Mouse (Mus musculus) liver, postnatal 0 days (tissue): ENCODE measurements around the gene Bcl2l13. TPM values are rescaled to one million over a fixed set of nuclear protein-coding genes. Genes with fewer than 3 reads are reported as not detected.

Experiments
- ATAC-seq: fragments of 200-750 bp; cut with Nextera tagmentation; 2 replicates; pipeline ENCODE4 v1.8.0; 2017; ENCODE audit warnings: mild to moderate bottlenecking, moderate library complexity
- DNase-seq: peaks from one replicate; pipeline ENCODE4 v3.0.0-alpha.2; 2016
- H3K27ac ChIP-seq: fragments of 300-500 bp; sonication (generic); 2 replicates; pipeline ENCODE4 v1.5.1; 2014; ENCODE audit warnings: antibody characterized with exemption, moderate library complexity, mild to moderate bottlenecking, low read depth
- H3K27me3 ChIP-seq: fragments of 300-500 bp; sonication (generic); 2 replicates; pipeline ENCODE4 v1.6.1; 2014; ENCODE audit warnings: low read length, control low read depth, mixed read lengths; ENCODE audit not compliant: insufficient read depth
- H3K36me3 ChIP-seq: fragments of 300-500 bp; sonication (generic); replicated peaks from 2 replicates; pipeline ENCODE4 v1.6.1; 2014; ENCODE audit warnings: mild to moderate bottlenecking, control low read depth, low read length, moderate library complexity, mixed read lengths; ENCODE audit not compliant: insufficient read depth
- H3K4me1 ChIP-seq: fragments of 300-500 bp; sonication (generic); 2 replicates; pipeline ENCODE4 v1.6.1; 2014; ENCODE audit warnings: antibody characterized with exemption, mild to moderate bottlenecking, control low read depth; ENCODE audit not compliant: insufficient read depth
- H3K4me2 ChIP-seq: fragments of 300-500 bp; sonication (generic); 2 replicates; pipeline ENCODE4 v1.6.1; 2014; ENCODE audit warnings: low read depth, mild to moderate bottlenecking, low read length, moderate library complexity, mixed read lengths
- H3K4me3 ChIP-seq: fragments of 300-500 bp; sonication (generic); 2 replicates; pipeline ENCODE4 v1.5.1; 2014; ENCODE audit warnings: low read depth, low read length
- H3K9ac ChIP-seq: fragments of 300-500 bp; sonication (generic); replicated peaks from 2 replicates; pipeline ENCODE4 v1.6.1; 2014; ENCODE audit warnings: mild to moderate bottlenecking, moderate library complexity
- H3K9me3 ChIP-seq: fragments of 300-500 bp; sonication (generic); 2 replicates; pipeline ENCODE4 v1.6.1; 2016; ENCODE audit warnings: mild to moderate bottlenecking, control low read depth, low read length, mixed read lengths
- CTCF ChIP-seq: sonication (generic); IDR thresholded peaks from 2 replicates; pipeline ENCODE4 v1.5.1; 2016; ENCODE audit warnings: antibody characterized with exemption, low read depth
- EP300 ChIP-seq: IDR thresholded peaks from 2 replicates; pipeline ENCODE4 v1.6.1; 2016; ENCODE audit warnings: antibody characterized with exemption, low read depth, mild to moderate bottlenecking
- WGBS: fragments of 180-500 bp; shearing (Covaris S2); extraction: QIAGEN DNeasy Blood & Tissue Kit; methylation state at CpG from one replicate; pipeline ENCODE4 v1.1.7; 2014; ENCODE audit not compliant: insufficient replicate concordance; 5-methylcytosine and 5-hydroxymethylcytosine counted together
- microRNA-seq: library from miRNA; unstranded; fragments of <30 nt; microRNA quantifications from one replicate; pipeline ENCODE4, GENCODE M21; 2016
- polyA plus RNA-seq: library from polyadenylated mRNA; unstranded; fragments of >200 nt; fragmentation: Nextera tagmentation; extraction: Ambion mirVana; gene quantifications from 2 replicates; pipeline ENCODE4 v1.2.1, GENCODE M21; 2015

The Bcl2l13 gene
- polyA plus RNA-seq, 1 experiment from 2014 or later = 18.4 TPM

DNA sequence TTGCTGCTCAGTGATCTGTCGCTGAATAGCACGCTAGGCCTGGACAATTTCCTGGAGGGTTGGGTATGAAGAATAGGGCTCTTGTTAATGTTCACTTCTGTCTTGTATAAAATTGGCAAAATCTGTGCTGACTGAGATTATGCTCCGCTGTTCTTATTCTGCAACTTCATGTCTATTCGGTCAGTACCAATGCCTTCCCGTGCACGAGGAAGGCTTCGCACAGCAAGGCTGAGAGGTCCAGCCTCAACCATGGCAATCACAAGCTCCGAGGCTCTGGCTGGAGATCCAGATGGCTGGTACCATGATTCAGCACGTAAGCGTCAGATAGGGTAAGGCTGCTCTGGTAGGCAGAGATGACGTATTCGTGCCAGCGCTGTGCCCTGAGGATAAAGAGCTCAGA is 105.6 kb downstream of the Bcl2l13 start:
- WGBS = 88% methylated on average over 13 of the region's 13 CpGs
- Histone ChIP-seq H3K4me1 (peaks cover 5% of the 10 kb centered on the region), H3K4me2 (no peak overlapping the region), H3K9me3 (no peaks in the 10 kb centered on the region), H3K36me3 (no peaks in the 10 kb centered on the region), H3K4me3 (no peak overlapping the region), H3K27ac (no peak overlapping the region), H3K27me3 (no peaks in the 10 kb centered on the region), H3K9ac (no peak overlapping the region)
- no peak for ATAC-seq
- no peak for DNase-seq
- TF ChIP-seq EP300 = no peak
- no peak for TF ChIP-seq CTCF

Small RNA genes lying within 50 kb of the gene (microRNA-seq; reads per million reads assigned to microRNA genes)
- gene Gm25193 = not detected

Other genes with a start within 250 kb of the Bcl2l13 start
- 4.7 and 5.0 TPM in 2 replicates for gene Cecr2, start 169.8 kb upstream of the Bcl2l13 start, polyA plus RNA-seq
- 0.05 TPM in 1 of 2 replicates, not detected in the other for gene Slc25a18, start 62.6 kb upstream of the Bcl2l13 start, polyA plus RNA-seq
- gene Atp6v1e1, start 13.4 kb upstream of the Bcl2l13 start, polyA plus RNA-seq = 193 and 199 TPM in 2 replicates
- 24.6 and 24.7 TPM in 2 replicates for gene Bid, start 80.6 kb downstream of the Bcl2l13 start, polyA plus RNA-seq